Mouse (Mus musculus): Measurements from ENCODE around the gene Robo2.

The Robo2 gene

GRCm38 (mm10) chr16:73927481-73927880 is 484.1 kb downstream of the Robo2 start:
- no peak for DNase-seq

GRCm38 (mm10) chr16:73915425-73915824 is 496.2 kb downstream of the Robo2 start:
- no peak for DNase-seq

DNA sequence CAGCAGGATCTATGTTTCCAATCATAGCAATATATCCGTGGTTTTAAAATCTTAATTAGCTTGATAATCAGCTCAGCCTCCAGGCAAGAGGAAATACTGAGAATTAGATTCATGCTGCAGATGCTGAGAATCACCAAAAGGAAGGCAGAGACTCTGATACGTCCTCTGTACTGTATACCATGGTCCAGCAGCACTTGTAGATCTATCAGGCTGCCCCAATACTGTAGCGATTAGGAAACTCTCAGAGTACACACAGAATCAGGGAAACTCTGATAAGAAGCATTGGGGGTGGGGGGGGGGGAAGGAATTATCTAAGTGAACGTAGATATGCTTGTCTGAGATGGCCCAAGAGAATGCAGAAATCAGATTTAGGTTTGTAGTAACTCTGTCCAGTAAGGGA is 496.7 kb downstream of the Robo2 start:
- no peak for DNase-seq

DNA sequence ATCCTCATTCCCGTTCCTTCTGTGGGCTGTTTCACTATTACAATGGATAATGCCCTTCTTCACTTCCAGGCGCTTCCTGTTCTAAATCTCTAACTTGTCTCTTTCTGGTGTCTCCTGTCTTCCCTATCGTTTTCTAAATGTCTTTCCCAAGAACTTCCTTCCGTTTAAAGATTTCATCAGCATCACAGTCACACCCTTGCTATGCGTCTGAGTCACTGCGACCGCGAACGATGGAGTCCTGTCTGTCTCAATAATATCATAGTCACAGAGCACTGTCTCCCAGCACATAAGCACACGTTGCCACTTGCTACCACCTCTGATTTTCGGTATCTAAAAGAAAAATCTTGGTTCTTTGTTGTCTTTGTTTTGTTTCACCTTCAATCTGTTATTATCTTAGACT is 503.1 kb downstream of the Robo2 start:
- no peak for DNase-seq

DNA sequence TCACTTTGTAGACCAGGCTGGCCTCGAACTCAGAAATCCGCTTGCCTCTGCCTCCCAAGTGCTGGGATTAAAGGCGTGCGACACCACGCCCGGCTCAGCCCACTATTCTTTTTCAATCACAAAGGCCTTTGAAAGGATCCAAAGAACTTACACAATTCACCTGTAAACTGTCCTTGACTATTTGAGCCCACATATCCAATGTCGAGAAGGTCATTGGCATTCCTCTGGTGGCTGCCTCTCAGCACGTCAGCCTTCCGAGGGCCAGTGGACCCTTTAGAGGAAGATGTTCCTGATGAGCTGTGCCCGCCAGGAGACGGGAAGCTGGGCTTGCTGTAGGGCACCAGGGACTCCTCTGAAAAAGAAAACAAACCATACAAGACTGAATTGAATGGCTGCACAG is 514.8 kb downstream of the Robo2 start:
- DNase-seq: no peak

DNA sequence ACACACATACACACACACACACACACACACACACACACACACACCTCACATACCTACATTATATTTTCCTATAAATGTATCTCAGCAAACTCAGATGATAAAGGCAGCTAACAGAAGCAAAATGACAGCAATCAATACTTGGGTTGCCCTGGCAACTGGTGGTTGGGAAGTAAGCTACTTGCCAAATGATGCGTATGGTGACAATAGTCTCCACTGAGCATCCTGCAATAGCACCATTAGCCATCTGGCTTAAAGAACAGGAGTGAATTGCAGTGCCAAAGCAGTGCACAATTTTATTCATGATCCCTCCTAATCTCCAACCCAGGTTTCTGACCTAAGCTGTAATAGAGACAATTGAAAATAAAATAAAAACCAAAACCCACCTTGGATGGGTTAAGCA is 529.7 kb downstream of the Robo2 start:
- no peak for DNase-seq

DNA sequence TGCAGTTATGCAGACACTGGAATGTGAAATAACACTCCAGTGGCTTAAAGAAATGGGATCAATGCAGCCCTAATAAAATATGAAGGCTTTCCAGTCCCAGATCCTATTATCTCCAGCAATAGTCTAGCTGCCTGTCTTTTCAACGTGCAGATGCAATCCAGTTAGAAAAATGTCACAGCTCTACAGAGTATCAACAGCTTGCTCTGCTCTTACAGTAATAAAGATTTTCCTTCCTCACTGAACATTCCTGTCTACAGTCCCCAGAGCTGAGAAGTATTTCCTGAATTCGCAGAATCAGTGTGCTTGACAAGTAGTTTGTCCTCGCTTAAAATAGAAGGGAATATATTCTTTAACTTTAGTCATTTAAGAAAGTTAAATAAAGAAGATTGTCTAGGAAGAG is 533.7 kb downstream of the Robo2 start:
- DNase-seq: no peak

- DNase-seq: no peak
These were observed 536.6 kb downstream of the Robo2 start for GRCm38 (mm10) chr16:73874991-73875390.

GRCm38 (mm10) chr16:73873828-73874558 is 537.6 kb downstream of the Robo2 start:
- DNase-seq: no peak

DNA sequence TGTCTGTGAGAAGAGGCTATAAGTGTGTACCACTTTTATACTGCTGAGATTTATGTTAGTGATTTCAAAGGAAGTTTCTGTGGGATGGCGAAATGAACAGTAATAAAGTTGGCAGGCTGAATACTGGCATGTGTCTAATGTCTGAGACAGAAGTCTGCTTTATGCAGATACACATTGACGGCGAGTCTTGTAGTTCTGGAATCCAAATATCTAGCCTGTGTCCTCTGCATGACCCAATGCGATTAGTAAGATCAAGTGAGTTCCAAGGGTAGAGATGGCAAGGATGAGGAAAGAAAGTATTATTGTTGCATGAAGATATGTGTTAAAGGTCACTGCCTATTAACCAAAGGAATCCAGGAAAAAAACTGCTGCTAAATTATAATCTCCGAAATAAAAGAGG is 541.3 kb downstream of the Robo2 start:
- DNase-seq: no peak

DNA sequence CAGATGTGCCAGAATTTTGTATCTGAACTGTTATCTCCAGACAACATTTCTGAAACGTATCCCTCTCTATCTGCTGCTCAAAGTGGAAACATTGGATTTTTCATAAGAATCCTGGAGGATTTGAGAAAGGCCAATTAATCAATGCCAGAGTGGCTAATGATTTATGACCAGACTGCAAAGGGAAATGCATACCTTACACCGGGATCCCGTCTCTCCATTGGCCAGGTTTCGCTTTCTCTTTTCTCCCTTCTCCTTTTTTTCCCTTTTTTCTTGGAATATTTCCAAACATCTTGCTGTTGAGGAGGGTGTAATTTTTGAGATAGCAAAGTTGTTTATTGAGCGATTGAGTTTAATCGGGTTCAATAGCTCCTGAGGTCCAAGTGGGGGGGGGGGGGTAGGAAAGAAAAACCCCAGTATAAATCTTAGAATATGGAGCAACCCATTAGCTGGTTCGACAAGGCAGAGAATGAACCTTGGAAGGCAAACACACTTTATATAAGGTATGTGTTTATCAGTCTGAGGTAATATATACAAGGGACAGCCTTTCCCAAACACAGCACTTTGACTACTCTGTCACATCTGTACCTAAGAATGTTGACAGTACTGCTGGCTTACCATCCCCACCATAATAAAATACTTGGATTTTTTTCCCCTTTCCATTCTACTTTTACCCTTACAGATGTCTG is 542.0 kb downstream of the Robo2 start:
- no peak for DNase-seq

- DNase-seq: no peak
These were observed 547.0 kb downstream of the Robo2 start for GRCm38 (mm10) chr16:73864625-73865024.

DNA sequence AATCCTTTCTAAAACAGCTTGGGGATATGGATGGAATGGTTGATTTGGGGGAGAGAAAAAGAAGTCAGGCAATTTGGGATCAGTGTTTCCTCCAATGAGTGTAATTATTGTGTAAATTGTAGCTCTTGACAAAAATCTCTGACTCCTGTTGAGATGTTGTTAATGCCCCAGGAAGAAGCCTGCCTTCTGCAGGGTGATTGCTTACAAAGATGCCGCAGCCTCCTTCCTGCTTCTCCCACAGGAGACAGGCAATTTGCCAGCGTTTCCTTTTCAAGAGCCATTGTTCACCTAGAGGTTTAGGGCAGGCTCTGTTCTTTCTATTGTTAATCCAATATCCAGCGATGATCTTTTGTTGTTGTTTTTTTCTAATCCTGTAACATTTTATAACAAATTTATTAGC is 547.9 kb downstream of the Robo2 start:
- DNase-seq: no peak

DNA sequence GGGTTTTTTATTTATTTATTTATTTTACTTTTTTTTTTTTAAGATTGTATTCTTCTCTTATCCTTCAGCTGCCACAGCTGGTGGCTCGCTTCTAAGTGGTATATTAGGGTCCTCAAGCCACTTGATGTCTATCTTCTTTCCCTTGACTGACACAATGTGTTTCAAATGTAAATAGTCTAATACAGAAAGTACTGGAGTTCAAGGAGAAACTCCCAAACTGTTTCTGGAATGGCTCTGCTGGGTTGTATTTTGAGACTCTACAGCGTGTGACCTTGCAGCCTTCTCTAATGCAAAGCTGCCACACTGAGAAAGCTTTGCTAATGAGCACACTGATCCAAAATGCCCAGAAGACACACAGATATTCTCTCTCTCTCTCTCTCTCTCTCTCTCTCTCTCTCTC is 552.9 kb downstream of the Robo2 start:
- DNase-seq: no peak

DNA sequence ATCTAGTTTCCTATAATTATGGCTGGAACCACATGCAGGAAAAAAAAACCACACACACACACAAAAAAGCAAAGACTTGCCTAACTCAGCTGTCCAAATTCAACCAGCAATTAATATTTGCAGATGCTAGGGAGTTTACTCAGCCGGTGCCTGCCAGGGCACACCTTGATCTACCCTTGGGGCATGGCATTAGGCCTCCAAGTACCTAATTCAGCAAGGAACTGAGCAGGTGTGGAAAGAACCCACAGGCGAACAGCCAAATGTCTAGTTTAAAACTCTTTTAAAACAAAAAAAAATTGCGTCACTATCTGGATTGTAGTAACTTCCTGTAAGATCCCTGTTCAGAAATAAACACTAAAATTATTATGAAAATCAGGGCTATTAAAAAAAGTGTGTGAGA is 555.8 kb downstream of the Robo2 start:
- no peak for DNase-seq

All from thymus, postnatal 4 days (tissue).